Mouse (Mus musculus) liver (tissue): ENCODE measurements around the gene Gm5065.

Experiments
- DNase-seq: peaks from one replicate; pipeline ENCODE4 v3.0.0-alpha.2; 2020; ENCODE audit warnings: mixed read lengths

The Gm5065 gene

DNA sequence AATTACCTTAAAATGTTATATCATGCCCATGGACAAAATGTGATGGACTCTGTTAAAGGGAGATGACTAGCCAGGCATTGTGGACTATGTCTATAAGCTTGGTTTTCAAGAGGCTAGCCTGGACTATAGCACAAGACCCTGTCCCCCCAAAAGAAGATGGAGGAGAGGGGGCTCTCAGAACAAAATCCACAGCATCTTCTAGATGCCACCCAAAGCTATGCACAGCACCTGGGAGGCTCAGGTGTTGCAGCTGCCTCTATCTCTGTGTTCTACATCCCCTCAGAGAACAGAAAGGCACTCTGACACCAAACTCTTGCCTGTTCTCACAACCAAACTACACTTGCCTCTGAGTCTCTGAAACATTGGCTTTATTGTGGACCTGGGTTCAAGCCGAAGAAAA, at the start of gene Gm5065:
Gene Gm5065, plus strand, starts transcription at position 301 of the 400 bp plus-strand sequence.
- DNase-seq = no peak

DNA sequence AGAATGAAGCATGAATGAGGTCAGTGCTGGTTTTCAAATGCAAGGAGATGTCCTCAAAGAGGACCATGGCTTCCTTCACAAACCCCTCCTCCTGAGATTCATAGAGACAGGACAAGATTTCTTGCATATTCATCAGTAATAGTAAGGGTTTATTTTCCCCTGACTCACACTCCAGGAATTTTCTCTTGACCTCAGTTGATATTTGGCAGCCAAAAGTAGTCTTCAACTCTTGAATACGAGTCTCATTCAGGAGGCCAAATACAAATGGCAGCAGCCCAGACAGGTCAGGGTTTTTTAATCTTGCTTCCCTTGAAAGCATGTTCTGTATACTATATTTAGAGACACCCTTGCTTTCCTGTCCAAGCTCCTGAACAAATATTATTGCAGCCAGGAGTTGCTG, 22.8 kb upstream of the Gm5065 start:
- no peak for DNase-seq

DNA sequence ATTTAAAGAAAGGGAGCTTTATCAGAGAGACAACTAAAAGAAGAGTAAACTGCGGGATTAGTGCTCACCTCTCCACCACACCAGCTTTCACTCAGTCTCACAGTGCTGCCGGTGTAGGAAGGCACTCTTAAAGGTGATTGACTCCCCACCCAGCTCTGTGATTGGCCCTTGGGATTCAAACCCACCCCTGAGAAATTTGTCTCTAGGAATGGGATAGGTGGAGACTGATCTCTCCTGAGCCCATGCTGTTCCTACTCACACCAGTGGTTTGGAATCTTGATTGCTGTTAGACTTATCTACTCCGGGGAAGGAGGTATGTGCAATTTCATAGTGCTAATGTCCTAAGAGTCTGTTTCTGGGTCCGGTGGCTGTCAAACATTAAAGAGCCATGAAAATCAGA, 598 bp downstream of the Gm5065 start, which contains the start of gene Nlrp2:
Gene Nlrp2, minus strand, starts transcription at position 101 of the 400 bp plus-strand sequence.
- no peak for DNase-seq

DNA sequence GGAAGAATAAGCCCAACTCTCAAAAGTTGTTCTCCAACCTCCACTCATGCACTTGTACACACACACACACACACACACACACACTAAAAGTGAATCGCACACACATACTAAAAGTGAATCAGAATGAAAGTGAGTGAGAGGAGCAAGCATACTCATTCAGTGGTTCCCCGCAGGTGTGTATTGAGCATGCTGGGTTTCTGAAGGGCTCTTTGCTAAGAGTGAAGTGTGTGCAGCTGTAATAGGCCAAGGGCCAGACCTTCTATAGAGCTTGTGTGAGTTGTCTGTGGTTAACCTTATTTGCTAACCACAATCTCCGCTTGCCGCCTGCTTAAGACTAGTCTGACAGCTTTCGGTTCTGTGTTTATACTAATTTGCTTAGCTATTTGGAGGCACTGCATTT, 13.3 kb downstream of the Gm5065 start:
- no peak for DNase-seq

DNA sequence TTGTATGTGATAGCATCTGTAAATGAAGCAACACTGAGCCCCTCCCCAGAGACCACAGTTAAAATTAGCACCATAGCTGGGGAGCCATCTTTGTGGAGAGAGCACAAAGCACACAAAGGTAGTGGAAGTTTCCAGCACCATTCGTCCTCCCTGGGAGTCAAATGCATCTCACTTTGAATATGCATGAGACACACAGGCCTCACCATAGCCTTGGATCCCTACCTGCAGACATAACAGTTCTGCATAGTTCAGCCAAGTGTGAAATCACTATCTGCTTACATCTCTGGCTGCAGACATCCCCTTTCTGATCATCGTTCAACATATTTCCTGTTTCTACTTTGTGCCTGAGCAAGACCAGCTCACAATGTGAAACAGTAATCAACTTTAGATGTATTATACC, 16.4 kb downstream of the Gm5065 start:
- DNase-seq = no peak

DNA sequence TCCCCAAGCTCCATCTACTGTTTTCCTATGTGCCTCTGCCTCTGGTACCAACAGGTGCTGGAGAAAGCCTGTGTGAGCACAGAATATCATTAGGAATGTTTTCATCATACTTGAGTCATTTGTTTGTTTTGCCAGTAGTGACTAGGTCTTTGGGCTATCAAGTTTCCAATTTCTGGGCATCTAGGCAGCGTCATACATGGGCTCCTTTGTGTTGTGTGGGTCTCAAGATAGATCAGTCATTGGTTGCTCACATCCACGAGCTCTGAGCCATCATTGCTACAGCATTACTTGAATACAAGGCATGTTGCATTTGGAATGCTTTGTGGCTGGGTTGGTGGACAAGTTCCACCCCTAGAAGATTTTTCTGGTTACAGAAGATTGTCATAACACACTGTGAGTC, 55.9 kb downstream of the Gm5065 start:
- no peak for DNase-seq
